Mouse (Mus musculus) lung, embryonic 16.5 days (tissue): ENCODE measurements around the gene Acp4. TPM values are rescaled to one million over a fixed set of nuclear protein-coding genes. Genes with fewer than 3 reads are reported as not detected.
"Not testable (repeated sequence)": the region's sequence is repeated elsewhere in the genome, so short reads cannot be mapped to it uniquely, and the experiment has no call there.

Source experiments
- ATAC-seq: fragments of 200-750 bp; cut with Nextera tagmentation; 2 replicates; pipeline ENCODE4 v1.8.0; 2017; ENCODE audit warnings: low read depth, mild to moderate bottlenecking, moderate library complexity
- H3K27ac ChIP-seq: fragments of 300-500 bp; sonication (generic); 2 replicates; pipeline ENCODE4 v1.5.1; 2014; ENCODE audit warnings: mild to moderate bottlenecking, control low read depth, low read length
- H3K27me3 ChIP-seq: fragments of 300-500 bp; sonication (generic); 2 replicates; pipeline ENCODE4 v1.6.1; 2014; ENCODE audit warnings: low read depth, low read length, mixed read lengths; ENCODE audit not compliant: control insufficient read depth, insufficient read depth
- H3K36me3 ChIP-seq: fragments of 300-500 bp; sonication (generic); 2 replicates; pipeline ENCODE4 v1.6.1; 2014; ENCODE audit warnings: low read length; ENCODE audit not compliant: control insufficient read depth, insufficient read depth
- H3K4me1 ChIP-seq: fragments of 300-500 bp; sonication (generic); replicated peaks from 2 replicates; pipeline ENCODE4 v1.6.1; 2014; ENCODE audit warnings: low read length, mixed read lengths; ENCODE audit not compliant: control insufficient read depth, insufficient read depth
- H3K4me2 ChIP-seq: fragments of 300-500 bp; sonication (generic); 2 replicates; pipeline ENCODE4 v1.6.1; 2014; ENCODE audit warnings: low read depth, low read length, control low read depth
- H3K4me3 ChIP-seq: fragments of 300-500 bp; sonication (generic); 2 replicates; pipeline ENCODE4 v1.5.1; 2014; ENCODE audit warnings: mild to moderate bottlenecking, low read length, control low read depth
- H3K9ac ChIP-seq: fragments of 300-500 bp; sonication (generic); 2 replicates; pipeline ENCODE4 v1.6.1; 2014; ENCODE audit warnings: low read length, control low read depth
- H3K9me3 ChIP-seq: fragments of 300-500 bp; sonication (generic); 2 replicates; pipeline ENCODE4 v1.6.1; 2016; ENCODE audit warnings: low read length; ENCODE audit not compliant: control insufficient read depth
- WGBS: fragments of 180-500 bp; shearing (Covaris S2); extraction: QIAGEN DNeasy Blood & Tissue Kit; methylation state at CpG from one replicate; pipeline ENCODE4 v1.1.7; 2014; 5-methylcytosine and 5-hydroxymethylcytosine counted together
- polyA plus RNA-seq: library from polyadenylated mRNA; unstranded; fragments of >200 nt; fragmentation: Nextera tagmentation; extraction: Ambion mirVana; gene quantifications from 2 replicates; pipeline ENCODE4 v1.2.1, GENCODE M21; 2015

Gene Acp4
- polyA plus RNA-seq, 1 experiment from 2014 or later = not detected

DNA sequence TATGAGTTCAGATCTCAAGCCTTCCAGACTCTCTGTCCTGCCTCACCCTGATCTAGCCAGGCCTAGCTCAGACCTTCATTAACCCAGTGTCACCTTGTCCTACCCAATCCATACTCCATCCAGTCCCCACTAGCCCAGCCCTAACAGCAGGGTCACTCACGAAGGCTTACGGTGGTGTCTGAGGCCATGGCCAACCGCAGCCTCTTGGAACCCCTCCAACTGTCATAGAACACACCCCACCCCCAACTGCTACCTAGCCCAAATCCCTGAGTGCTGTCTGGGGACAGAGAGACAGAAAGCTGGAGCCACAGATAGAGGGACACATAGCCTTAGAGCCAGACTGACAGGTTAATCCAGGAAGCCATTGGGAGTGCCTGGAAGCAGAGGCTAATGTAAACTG is 21.3 kb downstream of the Acp4 start, which contains the start of gene Gm36864:
Gene Gm36864 (plus strand): TSS at position 269 of the 400 bp plus-strand sequence.
- Histone ChIP-seq H3K27ac (no peak within 1 kb of the TSS), H3K36me3 (no peaks in the 10 kb centered on the region), H3K4me3 (no peak within 1 kb of the TSS), H3K27me3 (no peaks in the 10 kb centered on the region), H3K4me2 (no peak within 1 kb of the TSS), H3K9ac (no peak within 1 kb of the TSS), H3K4me1 (no peaks in the 10 kb centered on the region), H3K9me3 (no peaks in the 10 kb centered on the region)
- no peak for ATAC-seq
- WGBS = 57% methylated on average over 3 of the region's 3 CpGs

- no peak for ATAC-seq
These were observed 32.1 kb downstream of the Acp4 start, which contains the start of gene Klk1 for GRCm38 (mm10) chr7:44225076-44225475. Klk1 (plus strand) TSS chr7:44225360.

GRCm38 (mm10) chr7:44222335-44222734 is 34.8 kb downstream of the Acp4 start:
- H3K27ac ChIP-seq, H3K36me3 ChIP-seq, H3K9me3 ChIP-seq, H3K4me1 ChIP-seq, H3K4me2 ChIP-seq, H3K4me3 ChIP-seq, H3K27me3 ChIP-seq, ATAC-seq, H3K9ac ChIP-seq: not testable (repeated sequence)
- 73% methylated on average over 6 of the region's 6 CpGs for WGBS

More at GRCm38 (mm10) chr7:44225076-44225475, 32.1 kb downstream of the Acp4 start, which contains the start of gene Klk1:
- H3K9ac ChIP-seq = no peak within 1 kb of the TSS
- no peak within 1 kb of the TSS for H3K4me2 ChIP-seq
- H3K27me3 ChIP-seq = no peaks in the 10 kb centered on the region
- H3K27ac ChIP-seq = no peak within 1 kb of the TSS
- no peaks in the 10 kb centered on the region for H3K9me3 ChIP-seq
- no peak within 1 kb of the TSS for H3K4me3 ChIP-seq
- H3K36me3 ChIP-seq = no peaks in the 10 kb centered on the region
- WGBS = 29% methylated on average over 1 of the region's 1 CpGs
- H3K4me1 ChIP-seq = no peaks in the 10 kb centered on the region

DNA sequence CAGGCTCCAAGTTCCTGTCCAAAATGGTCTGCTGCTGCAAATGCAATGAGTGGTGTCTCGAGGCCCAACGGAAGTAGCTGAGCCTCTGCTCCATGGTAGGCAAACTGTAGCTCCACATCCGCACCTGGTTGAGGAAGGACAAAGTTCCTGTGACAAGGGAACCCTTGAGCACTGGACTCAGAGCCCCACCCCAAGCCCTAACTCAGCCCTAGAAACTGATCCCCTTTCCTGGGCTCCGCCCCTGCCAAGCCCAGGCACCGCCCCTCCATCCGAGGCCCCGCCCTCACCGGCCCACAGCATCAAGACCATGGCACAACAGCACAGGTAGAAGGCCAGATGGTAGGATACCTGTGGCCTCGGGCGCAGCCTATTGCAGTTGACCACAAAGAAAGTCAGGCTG is 35.6 kb downstream of the Acp4 start:
- WGBS = 48% methylated on average over 8 of the region's 10 CpGs
- not testable (repeated sequence) for H3K27ac ChIP-seq, H3K4me2 ChIP-seq, H3K4me3 ChIP-seq, ATAC-seq, H3K9me3 ChIP-seq, H3K36me3 ChIP-seq, H3K27me3 ChIP-seq, H3K9ac ChIP-seq, H3K4me1 ChIP-seq

DNA sequence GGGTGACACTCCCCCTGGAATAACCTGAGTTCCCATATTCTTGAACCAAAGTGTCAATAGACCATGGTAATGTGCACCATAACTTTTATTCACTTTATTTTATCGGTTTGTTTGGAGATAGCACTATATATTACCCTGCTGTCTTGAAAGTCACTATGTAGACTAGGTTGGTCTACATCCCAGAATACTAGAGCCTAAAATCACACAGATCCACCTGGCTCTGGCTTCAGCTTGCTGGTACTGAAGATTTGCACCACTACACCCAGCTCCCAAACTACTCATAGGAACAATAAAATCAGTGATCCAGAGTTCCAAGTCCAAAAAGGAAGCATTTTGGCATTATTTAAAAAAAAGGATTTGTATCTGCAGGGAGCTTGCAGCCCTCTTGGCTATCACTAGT is 41.5 kb downstream of the Acp4 start, which contains the start of gene Klk1b5:
Gene Klk1b5 (plus strand): TSS at position 301 of the 400 bp plus-strand sequence.
- Histone ChIP-seq H3K9ac (no peak within 1 kb of the TSS), H3K4me2 (no peak within 1 kb of the TSS), H3K27me3 (no peaks in the 10 kb centered on the region), H3K4me3 (no peak within 1 kb of the TSS), H3K36me3 (no peaks in the 10 kb centered on the region), H3K9me3 (no peaks in the 10 kb centered on the region), H3K27ac (no peak within 1 kb of the TSS), H3K4me1 (no peaks in the 10 kb centered on the region)
- ATAC-seq = no peak
- WGBS = 76% methylated on average over 1 of the region's 1 CpGs

GRCm38 (mm10) chr7:44208307-44208706 is 48.9 kb downstream of the Acp4 start:
- no peak overlapping the region for H3K4me2 ChIP-seq
- H3K9me3 ChIP-seq = no peaks in the 10 kb centered on the region
- H3K4me1 ChIP-seq = no peaks in the 10 kb centered on the region
- H3K27ac ChIP-seq = no peak overlapping the region
- ATAC-seq = no peak
- H3K27me3 ChIP-seq = no peaks in the 10 kb centered on the region
- no peak overlapping the region for H3K9ac ChIP-seq
- 73% methylated on average over 3 of the region's 3 CpGs for WGBS
- H3K36me3 ChIP-seq = no peaks in the 10 kb centered on the region
- no peak overlapping the region for H3K4me3 ChIP-seq

DNA sequence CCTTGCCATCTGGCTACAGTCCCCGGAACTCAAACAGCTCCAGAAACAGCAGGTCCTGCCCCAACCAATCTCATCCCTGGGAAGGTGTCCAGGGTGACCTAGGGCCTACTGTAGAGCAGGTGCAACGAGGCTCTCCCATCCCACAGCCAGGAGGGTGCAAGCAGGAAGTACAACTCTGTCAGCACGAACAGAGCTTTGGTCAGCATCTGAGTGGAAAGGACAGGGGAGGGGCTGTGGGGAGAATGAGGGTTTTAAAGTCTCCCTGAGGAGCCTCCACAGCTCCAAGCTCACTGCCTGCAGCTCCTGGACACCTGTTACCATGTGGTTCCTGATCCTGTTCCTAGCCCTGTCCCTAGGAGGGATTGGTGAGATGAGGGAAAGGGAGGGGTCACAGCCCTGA is 50.0 kb downstream of the Acp4 start, which contains the start of gene Klk1b4:
Gene Klk1b4 (plus strand): TSS at position 301 of the 400 bp plus-strand sequence.
- not testable (repeated sequence) for H3K4me2 ChIP-seq, ATAC-seq, H3K27ac ChIP-seq, H3K4me3 ChIP-seq, H3K9ac ChIP-seq, H3K9me3 ChIP-seq, H3K27me3 ChIP-seq, H3K4me1 ChIP-seq, H3K36me3 ChIP-seq
- WGBS = 25% methylated on average over 3 of the region's 3 CpGs

Other genes starting within 250 kb of the Acp4 start
- not detected in 2 replicates for gene Klk1b26, start 245.2 kb downstream of the Acp4 start, polyA plus RNA-seq
- not detected in 2 replicates for gene Klk1b27, start 205.1 kb downstream of the Acp4 start, polyA plus RNA-seq
- not detected in 2 replicates for gene Klk1b21, start 155.1 kb downstream of the Acp4 start, polyA plus RNA-seq
- gene Klk1b22, start 144.7 kb downstream of the Acp4 start, polyA plus RNA-seq = not detected in 2 replicates
- gene Klk1b16, start 120.6 kb downstream of the Acp4 start, polyA plus RNA-seq = not detected in 2 replicates
- not detected in 2 replicates for gene Klk1b24, start 69.1 kb downstream of the Acp4 start, polyA plus RNA-seq
- not detected in 2 replicates for gene Klk1b3, start 59.2 kb downstream of the Acp4 start, polyA plus RNA-seq
- not detected in 2 replicates for gene Klk1b4, start 49.9 kb downstream of the Acp4 start, polyA plus RNA-seq
- not detected in 2 replicates for gene Klk1b5, start 41.4 kb downstream of the Acp4 start, polyA plus RNA-seq
- not detected in 2 replicates for gene Klk1, start 32.0 kb downstream of the Acp4 start, polyA plus RNA-seq
- not detected in 2 replicates for gene Gm36864, start 21.2 kb downstream of the Acp4 start, polyA plus RNA-seq
- 0.96 and 0.97 TPM in 2 replicates for gene 1700028J19Rik, start 10.7 kb downstream of the Acp4 start, polyA plus RNA-seq
- 113 and 123 TPM in 2 replicates for gene 2410002F23Rik, start 10.7 kb downstream of the Acp4 start, polyA plus RNA-seq
- gene Gm15517, start 4.1 kb upstream of the Acp4 start, polyA plus RNA-seq = not detected in 2 replicates
- gene Clec11a, start 49.5 kb upstream of the Acp4 start, polyA plus RNA-seq = 3.0 and 3.2 TPM in 2 replicates
- gene Shank1, start 52.9 kb upstream of the Acp4 start, polyA plus RNA-seq = 0.96 and 1.1 TPM in 2 replicates
- gene Syt3, start 126.7 kb upstream of the Acp4 start, polyA plus RNA-seq = 2.1 and 2.3 TPM in 2 replicates
- 1.2 and 1.5 TPM in 2 replicates for gene 1700008O03Rik, start 128.4 kb upstream of the Acp4 start, polyA plus RNA-seq
- 0.36 and 0.57 TPM in 2 replicates for gene Lrrc4b, start 171.6 kb upstream of the Acp4 start, polyA plus RNA-seq
- gene Aspdh, start 208.0 kb upstream of the Acp4 start, polyA plus RNA-seq = 0.62 and 1.3 TPM in 2 replicates
- 115 and 116 TPM in 2 replicates for gene Josd2, start 210.6 kb upstream of the Acp4 start, polyA plus RNA-seq
- 94.0 TPM in 2 replicates for gene Emc10, start 239.2 kb upstream of the Acp4 start, polyA plus RNA-seq
- 9.5 and 9.9 TPM in 2 replicates for gene Fam71e1, start 239.2 kb upstream of the Acp4 start, polyA plus RNA-seq